Mouse (Mus musculus) frontal cortex, adult (tissue): ENCODE measurements around the gene Apbb1.

Experiments
- ATAC-seq: cut with Nextera tagmentation; 2 replicates; pipeline ENCODE4 v1.9.2; 2017; ENCODE audit warnings: mild to moderate bottlenecking, moderate library complexity, mixed read lengths; ENCODE audit not compliant: low TSS enrichment

The Apbb1 gene

DNA sequence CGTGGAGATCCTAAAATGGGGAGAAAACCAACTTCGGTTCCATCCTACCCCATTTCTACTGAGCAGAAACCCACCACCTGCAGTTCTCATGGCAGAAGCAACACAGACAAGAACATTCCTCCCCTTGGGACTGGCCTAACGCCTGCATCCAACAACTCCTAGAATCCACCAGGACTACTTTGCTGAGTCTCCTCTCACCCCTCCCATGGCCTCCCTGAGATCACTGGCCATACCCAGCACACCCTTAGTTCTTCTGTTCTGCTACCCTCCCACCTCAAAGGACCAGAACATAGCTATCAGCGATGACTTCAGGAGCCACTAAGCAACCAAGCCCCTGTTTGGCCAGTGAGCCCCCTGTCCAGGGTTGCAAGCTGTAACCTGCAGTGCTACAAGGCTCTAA is 10.7 kb downstream of the Apbb1 start:
- ATAC-seq = no peak

DNA sequence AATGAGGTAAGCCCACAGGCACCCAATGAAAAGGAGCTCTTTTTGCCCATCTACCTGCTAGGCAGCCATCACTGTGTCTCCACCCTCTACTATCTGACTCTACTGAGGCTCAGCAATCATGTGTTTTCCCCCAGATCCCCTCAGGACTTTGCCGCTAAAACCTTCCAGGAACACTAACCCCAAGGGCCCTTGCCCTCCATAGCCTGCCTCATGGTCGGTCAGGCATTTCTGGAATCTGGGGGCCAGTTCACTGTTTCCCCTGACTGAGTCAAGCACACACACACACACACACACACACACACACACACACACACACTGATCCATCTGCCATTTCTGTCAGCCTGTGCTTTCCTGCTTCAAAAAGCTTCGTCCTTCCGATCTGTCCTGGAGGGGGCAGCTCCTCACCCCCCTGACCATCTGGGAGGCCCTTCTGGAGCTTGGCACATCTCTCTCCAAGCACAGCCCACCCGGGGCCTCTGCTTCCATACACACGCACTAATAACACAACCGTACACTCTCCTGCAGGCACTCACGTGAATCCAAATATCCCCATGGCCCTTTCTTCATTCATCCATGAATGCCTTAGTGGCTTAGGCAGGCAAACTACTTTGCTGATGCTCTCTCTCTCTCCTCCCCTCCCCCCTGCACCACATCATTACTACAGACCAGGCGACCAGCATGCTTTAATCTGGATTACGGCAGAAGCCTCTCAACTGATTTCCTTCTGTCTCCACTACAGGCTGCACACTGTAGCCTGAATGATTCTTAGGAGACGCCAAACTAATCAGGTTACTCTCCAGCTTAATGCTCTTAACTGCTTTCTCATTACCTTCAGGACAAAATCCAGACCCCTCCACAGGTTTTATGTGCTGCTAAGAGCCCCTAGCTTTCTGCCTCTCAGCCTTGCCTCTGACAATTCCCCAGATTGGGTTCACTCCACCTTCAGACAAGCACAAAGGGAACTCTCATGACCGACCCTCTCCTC is 11.6 kb downstream of the Apbb1 start:
- ATAC-seq = peak; percentile 9; the same call in 1 of the 2 replicates

DNA sequence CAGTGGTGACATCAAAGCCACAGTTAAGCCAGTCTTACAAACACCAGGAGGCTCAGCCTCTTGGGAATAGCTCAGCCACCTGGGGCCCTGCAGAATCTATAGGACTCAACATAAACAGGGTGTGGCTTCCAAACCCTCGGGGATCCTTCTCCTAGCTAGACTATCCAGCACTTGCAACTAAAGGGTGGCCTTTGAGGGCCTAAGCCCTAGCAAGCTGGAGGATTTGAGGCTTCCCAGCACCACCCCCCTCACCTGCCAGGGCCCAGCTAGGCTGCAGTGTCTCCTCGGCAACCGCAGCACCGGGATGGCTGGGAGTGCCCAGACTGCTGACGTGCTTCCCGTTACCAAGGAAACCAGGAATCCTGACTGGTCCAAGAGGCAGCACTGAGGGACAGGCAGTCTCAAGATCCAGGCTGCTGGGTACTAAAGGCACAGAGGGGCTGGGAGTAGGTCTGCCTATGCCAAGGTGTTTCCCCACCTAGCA is 12.4 kb downstream of the Apbb1 start:
- ATAC-seq = peak; percentile 72

DNA sequence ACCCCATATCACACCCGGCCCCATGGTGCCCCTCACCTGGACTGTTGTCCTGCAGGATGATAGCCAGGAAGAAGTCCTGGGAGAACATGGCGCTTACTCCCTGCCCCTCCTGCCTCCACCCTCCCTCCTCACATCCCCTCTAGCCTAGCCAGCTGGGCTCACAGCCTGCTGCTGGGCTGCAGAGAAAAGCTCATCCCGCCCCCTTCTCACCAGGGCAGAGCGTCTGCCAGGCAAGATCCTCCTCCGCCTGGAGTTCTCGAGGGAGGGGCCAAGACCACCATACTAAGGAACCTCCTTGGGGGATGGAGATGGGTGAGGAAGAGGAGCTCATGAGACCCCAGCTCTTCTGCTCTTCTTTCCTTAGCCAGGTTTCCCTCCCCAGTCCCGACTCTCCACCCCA is 12.9 kb downstream of the Apbb1 start:
- peak; percentile 45 for ATAC-seq

DNA sequence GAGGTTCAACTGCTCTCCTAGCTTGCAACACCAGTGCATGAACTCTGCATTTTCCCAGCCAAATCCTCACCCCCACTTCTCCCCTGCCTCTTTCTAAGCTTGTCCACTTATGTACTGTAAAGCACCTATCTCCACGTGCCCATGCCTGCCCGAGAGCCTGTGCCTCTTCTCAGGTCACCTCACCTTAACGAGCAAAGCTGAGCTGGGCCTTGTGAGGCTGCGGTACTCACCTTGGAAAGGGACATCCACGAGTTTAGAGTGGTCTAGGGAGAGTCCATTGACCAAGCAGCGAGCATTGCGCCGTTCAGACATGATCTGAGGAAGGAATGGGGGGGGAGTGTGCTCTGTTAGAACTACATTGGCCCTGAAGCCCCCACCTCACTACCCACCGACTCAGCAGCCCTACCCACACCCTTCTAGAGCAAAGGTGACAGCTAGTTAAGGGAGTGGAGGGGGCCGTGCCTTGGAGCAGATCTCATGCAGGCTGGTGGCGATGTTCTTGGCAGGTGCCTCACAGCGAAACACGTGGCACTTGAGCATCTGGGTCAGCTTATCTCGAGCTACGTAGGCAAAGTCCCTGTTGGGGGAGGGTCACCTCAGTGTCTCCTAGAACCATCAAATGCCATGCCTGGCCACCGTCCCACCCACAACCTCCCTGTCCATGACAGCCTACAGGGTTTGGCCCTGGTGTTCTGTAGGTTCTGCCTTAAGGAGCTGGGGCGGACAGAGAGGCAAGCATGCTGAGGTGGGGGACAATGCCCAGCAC is 16.2 kb downstream of the Apbb1 start:
- ATAC-seq = peak; percentile 14; the same call in 1 of the 2 replicates

DNA sequence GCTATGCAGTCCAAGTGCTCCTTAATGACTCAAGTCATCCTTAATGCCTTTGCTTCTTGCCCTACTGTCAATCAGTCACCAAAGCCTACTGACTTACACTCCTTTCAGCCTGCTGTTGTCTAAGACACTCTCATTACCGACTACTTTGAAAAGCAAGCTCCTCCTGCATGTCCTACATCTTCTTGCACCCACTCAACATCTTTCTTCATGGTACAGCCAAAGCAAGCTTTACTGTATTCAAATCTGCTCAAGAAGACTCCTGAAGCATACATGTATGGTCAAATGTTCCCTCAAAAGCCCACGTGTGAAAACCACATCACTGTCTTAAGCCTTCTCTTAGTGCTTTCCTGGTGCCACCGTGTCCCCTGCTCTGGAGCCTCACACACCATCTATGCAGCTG is 18.1 kb downstream of the Apbb1 start:
- ATAC-seq = peak; percentile 39

DNA sequence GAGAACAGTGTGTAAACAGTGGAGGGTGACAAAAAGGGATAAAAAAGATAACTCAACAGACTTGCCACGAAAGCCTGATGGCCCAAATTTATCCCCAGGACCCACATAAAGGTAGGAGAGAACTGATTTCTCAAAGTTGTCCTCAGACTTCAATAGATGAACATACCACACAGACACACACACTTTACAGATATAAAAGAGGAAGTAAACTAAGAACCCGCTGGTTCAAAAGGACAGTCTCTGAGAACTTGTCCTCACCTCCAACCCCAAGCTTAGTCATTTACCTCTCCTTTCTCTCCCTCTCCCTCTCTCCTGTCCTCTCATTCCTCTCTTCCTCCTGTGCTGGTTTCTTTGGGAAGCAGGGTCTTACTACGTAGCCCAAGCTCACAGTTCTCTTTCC is 19.1 kb downstream of the Apbb1 start:
- ATAC-seq = no peak

GRCm38 (mm10) chr7:105559016-105559415 is 22.4 kb downstream of the Apbb1 start:
- ATAC-seq = peak; percentile 35

GRCm38 (mm10) chr7:105557671-105558070 is 23.8 kb downstream of the Apbb1 start:
- no peak for ATAC-seq

DNA sequence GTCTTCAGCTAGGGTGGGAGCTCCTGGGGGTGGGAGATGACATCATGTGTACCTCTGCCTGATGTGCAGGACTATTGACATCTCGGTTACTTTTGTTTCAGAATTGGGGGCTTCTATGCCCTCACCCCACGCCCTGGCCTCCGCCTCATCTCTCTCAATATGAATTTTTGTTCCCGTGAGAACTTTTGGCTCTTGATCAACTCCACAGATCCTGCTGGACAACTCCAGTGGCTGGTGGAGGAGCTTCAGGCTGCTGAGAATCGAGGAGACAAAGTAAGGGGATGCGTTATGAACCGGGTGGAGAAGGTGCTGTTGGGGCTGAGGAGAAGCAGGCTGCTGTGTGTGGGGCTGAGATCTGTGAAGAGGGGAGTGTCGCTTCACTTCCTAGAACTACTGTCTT is 25.0 kb downstream of the Apbb1 start:
- ATAC-seq = no peak

DNA sequence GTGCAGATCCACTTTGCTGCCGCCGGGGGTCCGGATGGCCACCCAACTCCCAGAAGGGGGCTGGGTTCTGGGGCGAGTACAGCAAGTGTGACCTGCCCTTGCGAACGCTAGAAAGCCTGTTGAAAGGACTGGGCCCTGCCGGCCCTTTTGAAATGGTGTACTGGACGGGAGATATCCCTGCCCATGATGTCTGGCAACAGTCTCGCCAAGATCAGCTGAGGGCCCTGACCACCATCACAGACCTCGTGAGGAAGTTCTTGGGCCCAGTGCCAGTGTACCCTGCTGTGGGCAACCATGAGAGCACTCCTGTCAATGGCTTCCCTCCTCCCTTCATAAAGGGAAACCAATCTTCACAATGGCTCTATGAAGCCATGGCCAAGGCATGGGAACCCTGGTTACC is 25.9 kb downstream of the Apbb1 start:
- no peak for ATAC-seq

DNA sequence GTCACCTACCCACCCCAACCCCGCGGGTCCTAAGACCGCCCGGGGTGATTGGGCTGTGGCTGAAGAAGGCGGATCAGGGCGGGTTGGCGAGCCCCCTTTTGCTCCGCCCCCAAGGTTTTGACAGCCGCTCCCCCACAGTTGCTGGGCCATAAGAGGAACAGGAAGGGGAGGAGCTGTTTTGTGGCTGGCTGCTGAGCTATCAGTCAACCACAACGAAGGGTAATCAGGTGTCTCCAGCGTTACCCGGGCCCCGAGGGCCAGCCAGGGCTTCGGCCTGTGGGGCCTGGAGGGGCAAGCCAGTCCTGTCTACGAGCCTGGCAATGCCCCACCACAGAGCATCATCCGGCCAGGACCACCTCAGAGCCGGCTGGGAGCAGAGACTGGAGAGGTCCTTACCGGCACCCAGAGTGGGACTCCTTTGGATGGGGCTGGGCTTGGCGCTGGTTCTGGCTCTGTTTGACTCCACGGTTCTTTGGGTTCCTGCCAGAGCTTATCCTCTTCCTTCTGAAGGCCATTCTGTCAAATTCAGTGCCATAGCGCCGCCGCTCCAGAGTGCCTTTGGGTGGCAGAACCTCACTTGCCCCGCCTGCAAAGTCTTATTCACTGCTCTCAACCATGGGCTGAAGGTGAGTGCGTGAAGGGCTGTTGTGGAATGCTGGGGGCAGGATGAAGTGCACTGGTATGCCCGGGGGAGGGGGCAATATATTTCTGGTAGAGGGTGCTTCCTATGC is 27.1 kb downstream of the Apbb1 start, which contains the start of gene Smpd1:
Smpd1 (plus strand) TSS at position 149 of the 731 bp plus-strand sequence.
- ATAC-seq = peak; percentile 83

GRCm38 (mm10) chr7:105553456-105554211 is 27.8 kb downstream of the Apbb1 start:
- ATAC-seq = no peak

DNA sequence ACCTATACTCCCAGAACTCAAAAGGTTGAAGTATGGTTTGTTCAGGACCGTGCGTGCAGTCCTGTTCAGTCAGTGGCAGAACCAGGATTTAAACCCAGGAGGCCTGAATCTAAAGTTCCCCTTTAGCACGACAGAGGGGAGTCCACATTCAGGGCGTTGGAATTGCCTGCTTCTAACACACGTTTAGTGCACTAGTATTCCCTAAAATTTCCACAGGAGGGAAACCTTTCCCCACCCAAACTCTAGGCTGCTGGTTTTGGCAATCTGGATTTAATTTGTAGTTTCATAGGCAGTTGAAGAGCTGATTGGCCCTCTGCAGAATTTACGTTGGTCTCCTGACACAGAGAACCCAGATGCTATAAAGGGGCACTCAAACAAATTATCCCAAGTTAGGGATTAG is 32.4 kb downstream of the Apbb1 start:
- peak; percentile 91 for ATAC-seq

DNA sequence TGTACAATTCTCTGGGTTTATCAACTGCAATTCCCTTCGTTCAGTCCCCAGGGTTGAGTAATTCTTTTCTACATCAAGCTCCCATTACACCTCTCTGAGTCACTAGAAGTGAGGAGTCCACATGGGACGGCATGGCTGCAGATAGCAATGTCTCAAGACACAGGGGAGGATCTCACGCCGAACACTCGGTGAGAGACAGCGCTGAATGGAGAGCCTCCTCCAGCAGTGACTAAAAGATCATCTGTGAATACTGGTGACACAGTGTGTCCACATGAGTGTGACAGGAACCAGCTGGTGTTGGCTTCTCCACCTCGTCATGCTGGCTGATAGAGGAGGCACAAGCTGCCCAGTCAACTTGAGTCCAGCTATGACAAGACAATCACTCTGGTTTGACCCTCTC is 33.5 kb downstream of the Apbb1 start:
- ATAC-seq = no peak; the same call in 1 of the 2 replicates

DNA sequence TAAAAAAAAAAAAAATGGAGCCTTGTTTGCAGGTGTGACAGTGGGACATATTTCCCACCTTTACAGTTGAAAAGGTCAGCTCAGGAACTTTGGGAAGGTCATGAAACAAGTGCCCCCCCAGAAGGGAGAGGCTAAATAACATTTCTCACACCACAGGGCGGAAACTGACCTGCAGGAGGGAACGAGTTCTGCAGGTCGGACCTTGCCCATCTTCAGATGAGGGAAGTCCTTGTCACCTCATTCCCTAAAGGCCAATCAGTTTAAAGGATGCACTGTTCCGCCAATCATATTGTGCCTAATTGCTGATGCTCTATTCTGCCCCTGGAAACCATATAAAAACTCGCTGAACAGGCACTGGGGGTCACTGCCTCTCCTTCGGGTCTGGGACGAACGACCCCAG is 35.5 kb downstream of the Apbb1 start:
- no peak for ATAC-seq

- ATAC-seq = no peak
Measured at GRCm38 (mm10) chr7:105534162-105534561, 47.3 kb downstream of the Apbb1 start.

GRCm38 (mm10) chr7:105528094-105528493 is 53.4 kb downstream of the Apbb1 start:
- no peak for ATAC-seq

GRCm38 (mm10) chr7:105527306-105527937 is 54.0 kb downstream of the Apbb1 start:
- ATAC-seq = peak; percentile 92

- no peak for ATAC-seq
Measured at GRCm38 (mm10) chr7:105524222-105524621, 57.2 kb downstream of the Apbb1 start.

DNA sequence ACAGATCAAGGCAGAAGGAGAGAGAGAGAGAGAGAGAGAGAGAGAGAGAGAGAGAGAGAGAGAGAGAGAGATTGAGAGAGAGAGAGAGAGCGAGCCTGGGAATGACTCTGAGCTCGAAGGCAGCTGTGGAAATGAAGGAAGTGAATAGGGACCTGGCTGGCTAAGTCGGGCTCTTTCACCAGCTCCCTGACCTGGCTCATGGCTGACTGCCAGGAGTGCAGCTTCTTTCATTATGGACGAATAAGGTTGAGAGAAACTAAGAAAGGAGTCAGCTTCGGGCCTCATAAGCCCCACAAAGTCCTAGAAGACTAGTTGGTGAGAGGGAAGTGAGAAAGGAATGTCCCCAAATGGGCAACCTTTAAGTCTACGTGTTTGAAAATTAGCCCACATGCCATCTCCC is 61.3 kb downstream of the Apbb1 start:
- ATAC-seq = no peak
